Mouse (Mus musculus) ES-E14 (cell line): ENCODE measurements at regions not wholly inside any gene's neighbourhood (a gene's known extent, or its start where the extent isn't known, plus 50 kb on each side); places are given as distances from the start of the nearest gene placed in this dataset.

Source experiments
- CHD2 ChIP-seq: IDR thresholded peaks from 2 replicates; pipeline ENCODE4 v1.6.1; 2014; ENCODE audit warnings: mild to moderate bottlenecking, low read depth, low read length, inconsistent platforms
- HCFC1 ChIP-seq: IDR thresholded peaks from 2 replicates; pipeline ENCODE4 v1.6.1; 2012; ENCODE audit warnings: low read length, inconsistent platforms, borderline replicate concordance; ENCODE audit not compliant: insufficient read depth
- MAFK ChIP-seq: IDR thresholded peaks from 2 replicates; pipeline ENCODE4 v1.6.1; 2014; ENCODE audit warnings: mild to moderate bottlenecking, low read depth, low read length, inconsistent platforms; ENCODE audit not compliant: insufficient read depth
- ZC3H11A ChIP-seq: IDR thresholded peaks from 2 replicates; pipeline ENCODE4 v1.6.1; 2012; ENCODE audit warnings: low read depth, mild to moderate bottlenecking, inconsistent platforms, low read length, borderline replicate concordance
- ZNF384 ChIP-seq: IDR thresholded peaks from 2 replicates; pipeline ENCODE4 v1.6.1; 2012; ENCODE audit warnings: low read depth, low read length, inconsistent platforms

DNA sequence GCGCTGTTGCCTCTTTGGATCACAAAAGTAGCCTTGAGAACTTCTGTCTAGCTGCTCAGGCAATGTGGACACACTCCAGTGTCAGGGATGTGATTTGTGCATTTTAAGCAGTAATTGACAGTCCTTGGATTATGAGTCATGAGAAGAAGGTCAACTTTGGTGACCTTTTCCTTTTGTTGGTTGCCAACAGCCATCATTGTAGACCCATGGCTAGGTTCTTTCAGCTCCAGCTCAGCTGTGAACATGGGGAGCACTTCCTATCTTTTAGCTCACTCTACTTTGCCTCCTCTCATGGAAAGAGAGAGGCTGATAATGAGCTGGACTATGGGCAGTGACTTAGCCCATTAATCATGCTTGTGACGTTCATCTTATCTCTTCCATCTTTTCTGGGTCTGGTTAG, 602.8 kb downstream of the Ets1 start:
- no peak for TF ChIP-seq HCFC1
- TF ChIP-seq ZNF384, result no peak
- TF ChIP-seq CHD2, result no peak
- no peak for TF ChIP-seq ZC3H11A
- TF ChIP-seq MAFK, result no peak
